Mouse (Mus musculus): Measurements from ENCODE around the gene Rin1. TPM values are rescaled to one million over a fixed set of nuclear protein-coding genes. Genes with fewer than 3 reads are reported as not detected.

Gene Rin1
- total RNA-seq, 1 experiment = 16.5 TPM

- no peak overlapping the region for H3K9ac ChIP-seq (ENCODE audit: insufficient read depth, low read depth, low read length, poor library complexity, severe bottlenecking)
- H3K9me3 ChIP-seq (ENCODE audit: control insufficient read depth, insufficient read depth, low read depth, low read length) = no peaks in the 10 kb centered on the region
- no peak for DNase-seq (ENCODE audit: low read depth, low spot score)
- no peaks in the 10 kb centered on the region for H3K36me3 ChIP-seq (ENCODE audit: control insufficient read depth, insufficient read depth, low read length, poor library complexity, severe bottlenecking)
- in situ Hi-C loops (cut with MboI; ENCODE audit: low sequenced_read_pairs in 2 of 2, unreplicated experiment in 2 of 2) = no loop called here
- TF ChIP-seq HCFC1 (IDR thresholded peaks at IDR 0.05; ENCODE audit: borderline replicate concordance, insufficient read depth, low read length) = no peak
- no peak for TF ChIP-seq MAFK (IDR thresholded peaks at IDR 0.05; ENCODE audit: insufficient read depth, low read depth, low read length)
- TF ChIP-seq CHD2 (IDR thresholded peaks at IDR 0.05; ENCODE audit: low read depth, low read length) = no peak
- TF ChIP-seq ZC3H11A (IDR thresholded peaks at IDR 0.05; ENCODE audit: borderline replicate concordance, low read depth, low read length) = no peak
- no peak for TF ChIP-seq ZNF384 (IDR thresholded peaks at IDR 0.05; ENCODE audit: low read depth, low read length)
- no peak overlapping the region for H3K27ac ChIP-seq (ENCODE audit: insufficient read depth, low read depth, low read length, poor library complexity, severe bottlenecking)
- H3K4me3 ChIP-seq (ENCODE audit: insufficient read depth in 1 of 2, low read depth in 1 of 2, low read length in 2 of 2, poor library complexity in 1 of 2, severe bottlenecking in 1 of 2) = no peak overlapping the region
- H3K4me1 ChIP-seq (ENCODE audit: control insufficient read depth in 2 of 2, insufficient read depth in 2 of 2, low read length in 2 of 2, poor library complexity in 1 of 2) = peaks cover 7 to 25% of the 10 kb centered on the region in 2 experiments; a peak in 3 of 4 replicates
Measured at GRCm38 (mm10) chr19:5069978-5070377, 19.7 kb downstream of the Rin1 start.

GRCm38 (mm10) chr19:5071077-5071476, 20.8 kb downstream of the Rin1 start:
- no peaks in the 10 kb centered on the region for H3K36me3 ChIP-seq (ENCODE audit: control insufficient read depth, insufficient read depth, low read length, poor library complexity, severe bottlenecking)
- peak overlapping the region; percentile 48 to 68 for H3K4me3 ChIP-seq (ENCODE audit: insufficient read depth in 1 of 2, low read depth in 1 of 2, low read length in 2 of 2, poor library complexity in 1 of 2, severe bottlenecking in 1 of 2)
- peak overlapping the region; percentile 59; the same call in 1 of the 2 replicates for H3K9ac ChIP-seq (ENCODE audit: insufficient read depth, low read depth, low read length, poor library complexity, severe bottlenecking)
- peak overlapping the region; percentile 48; the same call in 1 of the 2 replicates for H3K27ac ChIP-seq (ENCODE audit: insufficient read depth, low read depth, low read length, poor library complexity, severe bottlenecking)
- H3K9me3 ChIP-seq (ENCODE audit: control insufficient read depth, insufficient read depth, low read depth, low read length) = no peaks in the 10 kb centered on the region
- in situ Hi-C loops (cut with MboI; ENCODE audit: low sequenced_read_pairs in 2 of 2, unreplicated experiment in 2 of 2) = no loop called here
- peaks cover 7 to 25% of the 10 kb centered on the region in 2 experiments; a peak in 3 of 4 replicates for H3K4me1 ChIP-seq (ENCODE audit: control insufficient read depth in 2 of 2, insufficient read depth in 2 of 2, low read length in 2 of 2, poor library complexity in 1 of 2)
- DNase-seq (ENCODE audit: low read depth, low spot score) = no peak
- TF ChIP-seq HCFC1 (IDR thresholded peaks at IDR 0.05; ENCODE audit: borderline replicate concordance, insufficient read depth, low read length) = no peak
- TF ChIP-seq CHD2 (IDR thresholded peaks at IDR 0.05; ENCODE audit: low read depth, low read length) = no peak
- TF ChIP-seq ZC3H11A (IDR thresholded peaks at IDR 0.05; ENCODE audit: borderline replicate concordance, low read depth, low read length) = no peak
- no peak for TF ChIP-seq MAFK (IDR thresholded peaks at IDR 0.05; ENCODE audit: insufficient read depth, low read depth, low read length)
- TF ChIP-seq ZNF384 (IDR thresholded peaks at IDR 0.05; ENCODE audit: low read depth, low read length) = no peak

GRCm38 (mm10) chr19:5071545-5072369, 21.5 kb downstream of the Rin1 start:
- H3K36me3 ChIP-seq (ENCODE audit: control insufficient read depth, insufficient read depth, low read length, poor library complexity, severe bottlenecking) = no peaks in the 10 kb centered on the region
- H3K27ac ChIP-seq (ENCODE audit: insufficient read depth, low read depth, low read length, poor library complexity, severe bottlenecking) = peak overlapping the region; percentile 48; the same call in 1 of the 2 replicates
- H3K4me1 ChIP-seq (ENCODE audit: control insufficient read depth in 2 of 2, insufficient read depth in 2 of 2, low read length in 2 of 2, poor library complexity in 1 of 2) = peaks cover 7 to 25% of the 10 kb centered on the region in 2 experiments; a peak in 3 of 4 replicates
- in situ Hi-C loops (cut with MboI; ENCODE audit: low sequenced_read_pairs in 2 of 2, unreplicated experiment in 2 of 2) = no loop called here
- peak overlapping the region; percentile 64 to 68 for H3K4me3 ChIP-seq (ENCODE audit: insufficient read depth in 1 of 2, low read depth in 1 of 2, low read length in 2 of 2, poor library complexity in 1 of 2, severe bottlenecking in 1 of 2)
- H3K9ac ChIP-seq (ENCODE audit: insufficient read depth, low read depth, low read length, poor library complexity, severe bottlenecking) = peak overlapping the region; percentile 59
- no peaks in the 10 kb centered on the region for H3K9me3 ChIP-seq (ENCODE audit: control insufficient read depth, insufficient read depth, low read depth, low read length)
- peak; percentile 95 for DNase-seq (ENCODE audit: low read depth, low spot score)
- TF ChIP-seq ZC3H11A (IDR thresholded peaks at IDR 0.05; ENCODE audit: borderline replicate concordance, low read depth, low read length) (no peak), HCFC1 (IDR thresholded peaks at IDR 0.05; ENCODE audit: borderline replicate concordance, insufficient read depth, low read length) (no peak), ZNF384 (IDR thresholded peaks at IDR 0.05; ENCODE audit: low read depth, low read length) (no peak)

- peaks cover 7 to 19% of the 10 kb centered on the region in 2 experiments; a peak in 3 of 4 replicates for H3K4me1 ChIP-seq (ENCODE audit: control insufficient read depth in 2 of 2, insufficient read depth in 2 of 2, low read length in 2 of 2, poor library complexity in 1 of 2)
- peak overlapping the region; percentile 64 to 68 for H3K4me3 ChIP-seq (ENCODE audit: insufficient read depth in 1 of 2, low read depth in 1 of 2, low read length in 2 of 2, poor library complexity in 1 of 2, severe bottlenecking in 1 of 2)
- peak overlapping the region; percentile 39; the same call in 1 of the 2 replicates for H3K9ac ChIP-seq (ENCODE audit: insufficient read depth, low read depth, low read length, poor library complexity, severe bottlenecking)
- DNase-seq (ENCODE audit: low read depth, low spot score) = peak; percentile 84
- TF ChIP-seq ZC3H11A (IDR thresholded peaks at IDR 0.05; ENCODE audit: borderline replicate concordance, low read depth, low read length) = no peak
- no peak for TF ChIP-seq MAFK (IDR thresholded peaks at IDR 0.05; ENCODE audit: insufficient read depth, low read depth, low read length)
- TF ChIP-seq ZNF384 (IDR thresholded peaks at IDR 0.05; ENCODE audit: low read depth, low read length) = no peak
- no peak for TF ChIP-seq HCFC1 (IDR thresholded peaks at IDR 0.05; ENCODE audit: borderline replicate concordance, insufficient read depth, low read length)
- no peak for TF ChIP-seq CHD2 (IDR thresholded peaks at IDR 0.05; ENCODE audit: low read depth, low read length)
- H3K36me3 ChIP-seq (ENCODE audit: control insufficient read depth, insufficient read depth, low read length, poor library complexity, severe bottlenecking) = no peaks in the 10 kb centered on the region
- H3K9me3 ChIP-seq (ENCODE audit: control insufficient read depth, insufficient read depth, low read depth, low read length) = no peaks in the 10 kb centered on the region
- H3K27ac ChIP-seq (ENCODE audit: insufficient read depth, low read depth, low read length, poor library complexity, severe bottlenecking) = peak overlapping the region; percentile 37; the same call in 1 of the 2 replicates
- in situ Hi-C loops (cut with MboI; ENCODE audit: low sequenced_read_pairs in 2 of 2, unreplicated experiment in 2 of 2) = no loop called here
Measured at GRCm38 (mm10) chr19:5072389-5073019, 22.2 kb downstream of the Rin1 start.

Data from ES-E14 (cell line).